28 mouse cellular contexts compared by ENCODE assay signal in the genomic region with DNA sequence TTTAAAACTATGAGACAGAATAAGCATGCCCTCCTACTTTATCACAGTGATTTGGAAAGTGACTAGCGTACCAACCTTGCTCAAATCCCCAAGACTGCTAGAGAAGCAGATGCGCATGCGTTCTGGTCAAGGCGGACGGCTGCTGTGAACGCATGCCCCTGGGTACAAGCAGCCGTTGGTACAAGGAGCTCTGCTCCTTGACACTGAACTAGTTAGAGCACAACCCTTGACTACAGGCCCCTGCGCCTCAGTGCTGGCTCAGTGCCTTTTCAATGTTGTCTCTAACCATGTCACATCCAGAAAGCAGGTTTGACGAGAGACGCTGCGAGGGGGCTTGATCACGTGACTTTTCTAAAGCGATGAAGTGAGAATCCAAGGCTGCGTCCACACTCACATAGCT. TPM values are rescaled to one million over a fixed set of nuclear protein-coding genes. Genes with fewer than 3 reads are reported as not detected.
DNase-seq lines count a peak whose midpoint lies in the region; TF ChIP-seq lines count a peak whose summit lies in the region.
"Had no signal": no experiment of that assay in that cellular context is flagged by ENCODE, and none has a peak within 500 bp of the region (broad histone marks: within the 10 kb centered on the region; RNA-seq: fewer than 3 reads in every experiment).

No protein-coding gene starts in this region.

- H3K27me3 ChIP-seq in E14TG2a.4 (ENCODE audit: insufficient read depth, low read length) = no peaks in the 10 kb centered on the region
- H3K27me3 ChIP-seq: embryonic facial prominence, embryonic 13.5 days; forebrain, embryonic 12.5 days; forebrain, embryonic 15.5 days; heart, embryonic 12.5 days; heart, embryonic 15.5 days had no signal

- DNase-seq in heart, adult 11 months = peak; percentile 85
- DNase-seq in heart, postnatal 25 days (ENCODE audit: low spot score) = no peak
- DNase-seq in ES-E14 (ENCODE audit: low read depth, low spot score) = no peak
- DNase-seq in urinary bladder, postnatal 4 days (ENCODE audit: low spot score in 2 of 2) = no peak
- DNase-seq in B cell, adult 2 months = no peak
- DNase-seq: adrenal gland, postnatal 10 days; adrenal gland, postnatal 36 days; cerebellum, adult 11-12 months; cerebellum, adult 8-10 months; cerebellum, postnatal 10 days; cerebellum, postnatal 36 days; embryo, embryonic 11 days; gastrocnemius, postnatal 14 days; heart, adult 18-20 months; heart, postnatal 10 days; heart, postnatal 4 days; kidney, adult 18-20 months had no signal

- peak overlapping the region; percentile 24 for H3K27ac ChIP-seq in ES-E14 (ENCODE audit: insufficient read depth, low read depth, low read length, poor library complexity, severe bottlenecking)
- H3K27ac ChIP-seq: embryonic facial prominence, embryonic 10.5 days; embryonic facial prominence, embryonic 13.5 days; forebrain, embryonic 12.5 days; forebrain, embryonic 15.5 days; heart, embryonic 15.5 days; hindbrain, embryonic 14.5 days; hindbrain, postnatal 0 days had no signal

- TF ChIP-seq CTCF in E14TG2a.4 (conservative IDR thresholded peaks at IDR 0.05; ENCODE audit: low read length) = no peak

- H3K36me3 ChIP-seq in E14TG2a.4 (ENCODE audit: insufficient read depth, low read length) (peaks cover 28% of the 10 kb centered on the region), ES-E14 (ENCODE audit: control insufficient read depth, insufficient read depth, low read length, poor library complexity, severe bottlenecking) (peaks cover 15% of the 10 kb centered on the region)
- H3K36me3 ChIP-seq: embryonic facial prominence, embryonic 10.5 days; embryonic facial prominence, embryonic 13.5 days; forebrain, embryonic 12.5 days; forebrain, embryonic 15.5 days; heart, embryonic 12.5 days; heart, embryonic 15.5 days had no signal

- peaks cover 59% of the 10 kb centered on the region for H3K4me1 ChIP-seq in E14TG2a.4 (replicated peaks; ENCODE audit: low read depth, low read length)
- H3K4me1 ChIP-seq in ES-E14 (ENCODE audit: control insufficient read depth in 2 of 2, insufficient read depth in 2 of 2, low read length in 2 of 2, poor library complexity in 1 of 2) = peaks cover 0 to 19% of the 10 kb centered on the region in 2 experiments; a peak in 3 of 4 replicates
- H3K4me1 ChIP-seq: forebrain, embryonic 15.5 days had no signal

- in situ Hi-C loops in ES-E14 (cut with MboI; ENCODE audit: low sequenced_read_pairs in 2 of 2, unreplicated experiment in 2 of 2) = no loop called here

- no peak overlapping the region for H3K9ac ChIP-seq in ES-E14 (ENCODE audit: insufficient read depth, low read depth, low read length, poor library complexity, severe bottlenecking)
- H3K9ac ChIP-seq: embryonic facial prominence, embryonic 13.5 days; forebrain, embryonic 12.5 days; forebrain, embryonic 15.5 days; heart, embryonic 12.5 days; heart, embryonic 15.5 days; hindbrain, embryonic 14.5 days had no signal

- intact Hi-C loops in heart, postnatal 25 days (cut with DNase I) = loop anchor here (5.0 kb wide), 1 partner anchor 33 kb away; no protein-coding TSS in a partner anchor

- peak overlapping the region; percentile 30 for H3K4me3 ChIP-seq in E14TG2a.4 (replicated peaks; ENCODE audit: low read length)
- no peak overlapping the region for H3K4me3 ChIP-seq in ES-E14 (ENCODE audit: insufficient read depth in 1 of 2, low read depth in 1 of 2, low read length in 2 of 2, poor library complexity in 1 of 2, severe bottlenecking in 1 of 2)
- H3K4me3 ChIP-seq: embryonic facial prominence, embryonic 10.5 days; embryonic facial prominence, embryonic 13.5 days; erythroblast, embryonic 14.5 days; forebrain, embryonic 12.5 days; forebrain, embryonic 15.5 days; heart, embryonic 12.5 days; heart, embryonic 15.5 days had no signal

- H3K9me3 ChIP-seq in E14TG2a.4 (ENCODE audit: low read length) = peaks cover 14% of the 10 kb centered on the region
- H3K9me3 ChIP-seq in ES-E14 (ENCODE audit: control insufficient read depth, insufficient read depth, low read depth, low read length) = no peaks in the 10 kb centered on the region
- H3K9me3 ChIP-seq: embryonic facial prominence, embryonic 10.5 days; embryonic facial prominence, embryonic 13.5 days; forebrain, embryonic 12.5 days; forebrain, embryonic 15.5 days; heart, embryonic 12.5 days; heart, embryonic 15.5 days had no signal

TF ChIP-seq in ES-E14, 5 proteins besides CTCF, POLR2A, EP300 and RAD21:
- TF ChIP-seq ZNF384 (IDR thresholded peaks at IDR 0.05; ENCODE audit: low read depth, low read length) (no peak), HCFC1 (IDR thresholded peaks at IDR 0.05; ENCODE audit: borderline replicate concordance, insufficient read depth, low read length) (no peak), ZC3H11A (IDR thresholded peaks at IDR 0.05; ENCODE audit: borderline replicate concordance, low read depth, low read length) (no peak), MAFK (IDR thresholded peaks at IDR 0.05; ENCODE audit: insufficient read depth, low read depth, low read length) (no peak), CHD2 (IDR thresholded peaks at IDR 0.05; ENCODE audit: low read depth, low read length) (no peak)

RNA-seq across cellular contexts. Expression of gene Apod, which starts 10.5 kb away (rescaled TPM):
- 1 to 10 TPM; 2.6 to 2.9 TPM for total RNA-seq in heart, postnatal 25 days (2021)
- total RNA-seq in ES-E14 (2012; rRNA removed) = 10.6 and 22.7 TPM in 2 replicates
- total RNA-seq: MEL had no signal

RNA-seq across cellular contexts. Expression of gene Ppp1r2, which starts 50.0 kb away (rescaled TPM):
- total RNA-seq in heart, postnatal 25 days (2021) = 10 to 100 TPM; 80.7 to 84.4 TPM
- 49.9 and 63.1 TPM in 2 replicates for total RNA-seq in ES-E14 (2012; rRNA removed)
